Mouse (Mus musculus): ENCODE data around the gene Ereg. TPM values are rescaled to one million over a fixed set of nuclear protein-coding genes. Genes with fewer than 3 reads are reported as not detected.

The Ereg gene
- polyA plus RNA-seq (2012; rRNA removed): not detected in 2 replicates

- Histone ChIP-seq H3K4me3 (ENCODE audit: insufficient read depth, low read length) (no peak within 1 kb of the TSS), H3K27ac (ENCODE audit: insufficient read depth, low read length) (no peak within 1 kb of the TSS), H3K4me1 (ENCODE audit: control insufficient read depth, insufficient read depth, low read length) (no peaks in the 10 kb centered on the region)
- TF ChIP-seq POLR2A (IDR thresholded peaks at IDR 0.05; ENCODE audit: extremely low read depth, insufficient read depth, low read length): no peak
- no peak for TF ChIP-seq CTCF (IDR thresholded peaks at IDR 0.05; ENCODE audit: extremely low read depth, insufficient read depth, low read length)
These were observed at the start of gene Ereg for GRCm38 (mm10) chr5:91074450-91074950. TSS of gene Ereg (plus strand) at chr5:91074622.

- Histone ChIP-seq H3K27ac (ENCODE audit: insufficient read depth, low read length) (no peak within 1 kb of the TSS), H3K4me1 (ENCODE audit: control insufficient read depth, insufficient read depth, low read length) (no peaks in the 10 kb centered on the region), H3K4me3 (ENCODE audit: insufficient read depth, low read length) (no peak within 1 kb of the TSS)
- no peak for TF ChIP-seq POLR2A (IDR thresholded peaks at IDR 0.05; ENCODE audit: extremely low read depth, insufficient read depth, low read length)
These were observed 47.3 kb upstream of the Ereg start, which contains the start of gene Epgn for GRCm38 (mm10) chr5:91027164-91027563. TSS of gene Epgn (plus strand) at chr5:91027464.

GRCm38 (mm10) chr5:91027840-91028239 is 46.6 kb upstream of the Ereg start:
- no peak overlapping the region for H3K4me3 ChIP-seq (ENCODE audit: insufficient read depth, low read length)
- TF ChIP-seq CTCF (IDR thresholded peaks at IDR 0.05; ENCODE audit: extremely low read depth, insufficient read depth, low read length) (no peak), POLR2A (IDR thresholded peaks at IDR 0.05; ENCODE audit: extremely low read depth, insufficient read depth, low read length) (no peak)
- H3K4me1 ChIP-seq (ENCODE audit: control insufficient read depth, insufficient read depth, low read length): no peaks in the 10 kb centered on the region
- H3K27ac ChIP-seq (ENCODE audit: insufficient read depth, low read length): no peak overlapping the region

GRCm38 (mm10) chr5:91030629-91031028 is 43.8 kb upstream of the Ereg start:
- no peaks in the 10 kb centered on the region for H3K4me1 ChIP-seq (ENCODE audit: control insufficient read depth, insufficient read depth, low read length)

GRCm38 (mm10) chr5:91035341-91035740 is 39.1 kb upstream of the Ereg start:
- TF ChIP-seq CTCF (IDR thresholded peaks at IDR 0.05; ENCODE audit: extremely low read depth, insufficient read depth, low read length) (no peak), POLR2A (IDR thresholded peaks at IDR 0.05; ENCODE audit: extremely low read depth, insufficient read depth, low read length) (no peak)
- H3K27ac ChIP-seq (ENCODE audit: insufficient read depth, low read length): no peak overlapping the region
- H3K4me3 ChIP-seq (ENCODE audit: insufficient read depth, low read length): no peak overlapping the region
- no peaks in the 10 kb centered on the region for H3K4me1 ChIP-seq (ENCODE audit: control insufficient read depth, insufficient read depth, low read length)

More at GRCm38 (mm10) chr5:91030629-91031028, 43.8 kb upstream of the Ereg start:
- H3K27ac ChIP-seq (ENCODE audit: insufficient read depth, low read length): no peak overlapping the region
- H3K4me3 ChIP-seq (ENCODE audit: insufficient read depth, low read length): no peak overlapping the region
- TF ChIP-seq CTCF (IDR thresholded peaks at IDR 0.05; ENCODE audit: extremely low read depth, insufficient read depth, low read length) (no peak), POLR2A (IDR thresholded peaks at IDR 0.05; ENCODE audit: extremely low read depth, insufficient read depth, low read length) (no peak)

- Histone ChIP-seq H3K4me3 (ENCODE audit: insufficient read depth, low read length) (no peak overlapping the region), H3K27ac (ENCODE audit: insufficient read depth, low read length) (no peak overlapping the region), H3K4me1 (ENCODE audit: control insufficient read depth, insufficient read depth, low read length) (no peaks in the 10 kb centered on the region)
- TF ChIP-seq POLR2A (IDR thresholded peaks at IDR 0.05; ENCODE audit: extremely low read depth, insufficient read depth, low read length): no peak
- no peak for TF ChIP-seq CTCF (IDR thresholded peaks at IDR 0.05; ENCODE audit: extremely low read depth, insufficient read depth, low read length)
These were observed 37.8 kb upstream of the Ereg start for GRCm38 (mm10) chr5:91036628-91037027.

- Histone ChIP-seq H3K4me3 (ENCODE audit: insufficient read depth, low read length) (no peak overlapping the region), H3K4me1 (ENCODE audit: control insufficient read depth, insufficient read depth, low read length) (no peaks in the 10 kb centered on the region), H3K27ac (ENCODE audit: insufficient read depth, low read length) (no peak overlapping the region)
- no peak for TF ChIP-seq CTCF (IDR thresholded peaks at IDR 0.05; ENCODE audit: extremely low read depth, insufficient read depth, low read length)
- no peak for TF ChIP-seq POLR2A (IDR thresholded peaks at IDR 0.05; ENCODE audit: extremely low read depth, insufficient read depth, low read length)
These were observed 36.7 kb upstream of the Ereg start for GRCm38 (mm10) chr5:91037756-91038155.

GRCm38 (mm10) chr5:91038547-91038946 is 35.9 kb upstream of the Ereg start:
- 0 out of 2 replicates have a peak, but pooled peaks have one; percentile 28 for TF ChIP-seq CTCF (IDR thresholded peaks at IDR 0.05; ENCODE audit: extremely low read depth, insufficient read depth, low read length)
- TF ChIP-seq POLR2A (IDR thresholded peaks at IDR 0.05; ENCODE audit: extremely low read depth, insufficient read depth, low read length): no peak
- H3K4me1 ChIP-seq (ENCODE audit: control insufficient read depth, insufficient read depth, low read length): no peaks in the 10 kb centered on the region
- H3K4me3 ChIP-seq (ENCODE audit: insufficient read depth, low read length): no peak overlapping the region
- H3K27ac ChIP-seq (ENCODE audit: insufficient read depth, low read length): no peak overlapping the region

GRCm38 (mm10) chr5:91038963-91039362 is 35.5 kb upstream of the Ereg start:
- no peaks in the 10 kb centered on the region for H3K4me1 ChIP-seq (ENCODE audit: control insufficient read depth, insufficient read depth, low read length)
- no peak overlapping the region for H3K27ac ChIP-seq (ENCODE audit: insufficient read depth, low read length)
- TF ChIP-seq POLR2A (IDR thresholded peaks at IDR 0.05; ENCODE audit: extremely low read depth, insufficient read depth, low read length) (no peak), CTCF (IDR thresholded peaks at IDR 0.05; ENCODE audit: extremely low read depth, insufficient read depth, low read length) (no peak)
- H3K4me3 ChIP-seq (ENCODE audit: insufficient read depth, low read length): no peak overlapping the region

GRCm38 (mm10) chr5:91047987-91048386 is 26.4 kb upstream of the Ereg start:
- no peak overlapping the region for H3K27ac ChIP-seq (ENCODE audit: insufficient read depth, low read length)
- H3K4me1 ChIP-seq (ENCODE audit: control insufficient read depth, insufficient read depth, low read length): no peaks in the 10 kb centered on the region
- no peak for TF ChIP-seq CTCF (IDR thresholded peaks at IDR 0.05; ENCODE audit: extremely low read depth, insufficient read depth, low read length)
- TF ChIP-seq POLR2A (IDR thresholded peaks at IDR 0.05; ENCODE audit: extremely low read depth, insufficient read depth, low read length): no peak
- no peak overlapping the region for H3K4me3 ChIP-seq (ENCODE audit: insufficient read depth, low read length)

All from cortical plate, adult 2 months (tissue).